Mouse (Mus musculus): ENCODE data around the gene Gm10837. TPM values are rescaled to one million over a fixed set of nuclear protein-coding genes. Genes with fewer than 3 reads are reported as not detected.

The Gm10837 gene
- polyA plus RNA-seq, 1 experiment from 2014 or later, result 0.45 TPM

- 1% methylated on average over 12 of the region's 12 CpGs for WGBS
- Histone ChIP-seq H3K9me3 (ENCODE audit: control insufficient read depth, low read length) (no peaks in the 10 kb centered on the region), H3K4me2 (peak overlapping the region; percentile 48), H3K4me3 (ENCODE audit: low read depth, low read length) (peak overlapping the region; percentile 31; the same call in 1 of the 2 replicates), H3K36me3 (ENCODE audit: control insufficient read depth, insufficient read depth, low read length) (no peaks in the 10 kb centered on the region), H3K27ac (ENCODE audit: low read depth, low read length) (no peak overlapping the region), H3K9ac (ENCODE audit: low read length) (no peak overlapping the region), H3K27me3 (ENCODE audit: control insufficient read depth, insufficient read depth, low read length) (peaks cover 42% of the 10 kb centered on the region), H3K4me1 (ENCODE audit: control insufficient read depth, insufficient read depth, low read length) (peaks cover 10% of the 10 kb centered on the region)
- peak; percentile 95 for DNase-seq (ENCODE audit: low spot score, missing footprints)
- ATAC-seq (ENCODE audit: low FRiP score), result no peak
Measured at GRCm38 (mm10) chr14:122489686-122490414, 536 bp upstream of the Gm10837 start.

- peak; percentile 91 for DNase-seq (ENCODE audit: low spot score, missing footprints)
- H3K36me3 ChIP-seq (ENCODE audit: control insufficient read depth, insufficient read depth, low read length), result no peaks in the 10 kb centered on the region
- no peak overlapping the region for H3K4me2 ChIP-seq
- no peak overlapping the region for H3K4me3 ChIP-seq (ENCODE audit: low read depth, low read length)
- H3K27ac ChIP-seq (ENCODE audit: low read depth, low read length), result no peak overlapping the region
- no peak overlapping the region for H3K9ac ChIP-seq (ENCODE audit: low read length)
- peaks cover 27% of the 10 kb centered on the region for H3K27me3 ChIP-seq (ENCODE audit: control insufficient read depth, insufficient read depth, low read length)
- peaks cover 5% of the 10 kb centered on the region for H3K4me1 ChIP-seq (ENCODE audit: control insufficient read depth, insufficient read depth, low read length)
- ATAC-seq (ENCODE audit: low FRiP score), result no peak
- 63% methylated on average over 6 of the region's 6 CpGs for WGBS
- no peaks in the 10 kb centered on the region for H3K9me3 ChIP-seq (ENCODE audit: control insufficient read depth, low read length)
Measured at GRCm38 (mm10) chr14:122491521-122491920, 1.1 kb downstream of the Gm10837 start.

GRCm38 (mm10) chr14:122492015-122492414 is 1.6 kb downstream of the Gm10837 start:
- ATAC-seq (ENCODE audit: low FRiP score) (no peak), DNase-seq (ENCODE audit: low spot score, missing footprints) (no peak)
- Histone ChIP-seq H3K9me3 (ENCODE audit: control insufficient read depth, low read length) (no peaks in the 10 kb centered on the region), H3K27ac (ENCODE audit: low read depth, low read length) (no peak overlapping the region), H3K4me2 (no peak overlapping the region), H3K27me3 (ENCODE audit: control insufficient read depth, insufficient read depth, low read length) (peaks cover 25% of the 10 kb centered on the region), H3K4me3 (ENCODE audit: low read depth, low read length) (no peak overlapping the region), H3K36me3 (ENCODE audit: control insufficient read depth, insufficient read depth, low read length) (no peaks in the 10 kb centered on the region), H3K4me1 (ENCODE audit: control insufficient read depth, insufficient read depth, low read length) (peaks cover 5% of the 10 kb centered on the region), H3K9ac (ENCODE audit: low read length) (no peak overlapping the region)
- WGBS, result 57% methylated on average over 1 of the region's 1 CpGs

- ATAC-seq (ENCODE audit: low FRiP score) (no peak), DNase-seq (ENCODE audit: low spot score, missing footprints) (no peak)
- Histone ChIP-seq H3K4me3 (ENCODE audit: low read depth, low read length) (no peak overlapping the region), H3K4me1 (ENCODE audit: control insufficient read depth, insufficient read depth, low read length) (no peaks in the 10 kb centered on the region), H3K9ac (ENCODE audit: low read length) (no peak overlapping the region), H3K36me3 (ENCODE audit: control insufficient read depth, insufficient read depth, low read length) (no peaks in the 10 kb centered on the region), H3K27ac (ENCODE audit: low read depth, low read length) (no peak overlapping the region), H3K4me2 (no peak overlapping the region), H3K9me3 (ENCODE audit: control insufficient read depth, low read length) (no peaks in the 10 kb centered on the region), H3K27me3 (ENCODE audit: control insufficient read depth, insufficient read depth, low read length) (no peaks in the 10 kb centered on the region)
- WGBS, result 37% methylated on average over 2 of the region's 2 CpGs
Measured at GRCm38 (mm10) chr14:122509058-122509457, 18.7 kb downstream of the Gm10837 start.

GRCm38 (mm10) chr14:122511519-122511918 is 21.1 kb downstream of the Gm10837 start:
- H3K4me2 ChIP-seq, result no peak overlapping the region

GRCm38 (mm10) chr14:122513511-122514036 is 23.2 kb downstream of the Gm10837 start:
- Histone ChIP-seq H3K4me3 (ENCODE audit: low read depth, low read length) (no peak overlapping the region), H3K9ac (ENCODE audit: low read length) (no peak overlapping the region), H3K36me3 (ENCODE audit: control insufficient read depth, insufficient read depth, low read length) (no peaks in the 10 kb centered on the region), H3K27ac (ENCODE audit: low read depth, low read length) (no peak overlapping the region), H3K27me3 (ENCODE audit: control insufficient read depth, insufficient read depth, low read length) (no peaks in the 10 kb centered on the region), H3K4me1 (ENCODE audit: control insufficient read depth, insufficient read depth, low read length) (no peaks in the 10 kb centered on the region), H3K9me3 (ENCODE audit: control insufficient read depth, low read length) (no peaks in the 10 kb centered on the region), H3K4me2 (no peak overlapping the region)
- 68% methylated on average over 1 of the region's 1 CpGs for WGBS
- no peak for DNase-seq (ENCODE audit: low spot score, missing footprints)
- ATAC-seq (ENCODE audit: low FRiP score), result no peak

More at GRCm38 (mm10) chr14:122511519-122511918, 21.1 kb downstream of the Gm10837 start:
- H3K27ac ChIP-seq (ENCODE audit: low read depth, low read length), result no peak overlapping the region
- no peak for ATAC-seq (ENCODE audit: low FRiP score)
- H3K4me1 ChIP-seq (ENCODE audit: control insufficient read depth, insufficient read depth, low read length), result no peaks in the 10 kb centered on the region
- H3K9me3 ChIP-seq (ENCODE audit: control insufficient read depth, low read length), result no peaks in the 10 kb centered on the region
- no peak for DNase-seq (ENCODE audit: low spot score, missing footprints)
- no peak overlapping the region for H3K4me3 ChIP-seq (ENCODE audit: low read depth, low read length)
- no peaks in the 10 kb centered on the region for H3K27me3 ChIP-seq (ENCODE audit: control insufficient read depth, insufficient read depth, low read length)
- H3K36me3 ChIP-seq (ENCODE audit: control insufficient read depth, insufficient read depth, low read length), result no peaks in the 10 kb centered on the region
- H3K9ac ChIP-seq (ENCODE audit: low read length), result no peak overlapping the region
- 74% methylated on average over 3 of the region's 3 CpGs for WGBS

- H3K36me3 ChIP-seq (ENCODE audit: control insufficient read depth, insufficient read depth, low read length), result no peaks in the 10 kb centered on the region
- H3K4me3 ChIP-seq (ENCODE audit: low read depth, low read length), result no peak overlapping the region
- H3K27ac ChIP-seq (ENCODE audit: low read depth, low read length), result no peak overlapping the region
- 84% methylated on average over 4 of the region's 4 CpGs for WGBS
- H3K4me2 ChIP-seq, result no peak overlapping the region
- H3K9me3 ChIP-seq (ENCODE audit: control insufficient read depth, low read length), result no peaks in the 10 kb centered on the region; the same call in 1 of the 2 replicates
- DNase-seq (ENCODE audit: low spot score, missing footprints) (no peak), ATAC-seq (ENCODE audit: low FRiP score) (no peak)
- H3K4me1 ChIP-seq (ENCODE audit: control insufficient read depth, insufficient read depth, low read length), result peaks cover under 1% of the 10 kb centered on the region; the same call in 1 of the 2 replicates
- no peak overlapping the region for H3K9ac ChIP-seq (ENCODE audit: low read length)
- no peaks in the 10 kb centered on the region for H3K27me3 ChIP-seq (ENCODE audit: control insufficient read depth, insufficient read depth, low read length)
Measured at GRCm38 (mm10) chr14:122528475-122528874, 38.1 kb downstream of the Gm10837 start.

GRCm38 (mm10) chr14:122534017-122534924 is 43.9 kb downstream of the Gm10837 start, which contains the start of gene Pcca:
Pcca (plus strand) TSS chr14:122534324.
- no peaks in the 10 kb centered on the region for H3K27me3 ChIP-seq (ENCODE audit: control insufficient read depth, insufficient read depth, low read length)
- H3K9ac ChIP-seq (ENCODE audit: low read length), result peak within 1 kb of the TSS; percentile 77
- H3K27ac ChIP-seq (ENCODE audit: low read depth, low read length), result peak within 1 kb of the TSS; percentile 40; the same call in 1 of the 2 replicates
- H3K4me3 ChIP-seq (ENCODE audit: low read depth, low read length), result peak within 1 kb of the TSS; percentile 73
- ATAC-seq (ENCODE audit: low FRiP score), result peak; percentile 100
- H3K4me2 ChIP-seq, result peak within 1 kb of the TSS; percentile 70
- H3K36me3 ChIP-seq (ENCODE audit: control insufficient read depth, insufficient read depth, low read length), result no peaks in the 10 kb centered on the region
- no peaks in the 10 kb centered on the region for H3K9me3 ChIP-seq (ENCODE audit: control insufficient read depth, low read length)
- DNase-seq (ENCODE audit: low spot score, missing footprints), result peak; percentile 99
- H3K4me1 ChIP-seq (ENCODE audit: control insufficient read depth, insufficient read depth, low read length), result peaks cover 10% of the 10 kb centered on the region
- 2% methylated on average over 53 of the region's 54 CpGs for WGBS

Data from midbrain, embryonic 11.5 days (tissue).